In the genomic region with DNA sequence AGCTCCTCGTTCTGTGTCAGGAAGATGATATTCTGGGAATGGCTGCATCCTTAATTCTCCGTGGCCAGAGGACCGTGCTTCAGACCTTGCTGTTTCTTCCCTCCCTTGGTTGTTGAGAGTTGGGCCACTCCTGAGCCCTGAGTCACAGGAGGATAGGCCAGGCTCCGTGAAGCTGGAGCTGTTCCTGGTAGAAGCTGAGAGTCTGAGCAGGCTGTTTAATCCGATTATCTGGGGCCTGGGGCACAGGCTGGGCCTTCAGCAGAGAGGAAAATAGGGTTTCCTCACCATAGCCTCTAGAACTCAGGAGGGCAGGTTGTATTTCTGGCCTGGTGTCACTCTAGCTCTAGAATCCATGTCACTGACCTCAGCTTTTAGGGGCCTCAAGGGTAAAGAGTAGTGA, we compare ENCODE assay signal across 18 mouse cellular contexts. TPM values are rescaled to one million over a fixed set of nuclear protein-coding genes. Genes with fewer than 3 reads are reported as not detected.
A peak's percentile ranks its signal among the peaks of the same experiment; 100 is the strongest.
DNase-seq lines count a peak whose midpoint lies in the region; ATAC-seq and TF ChIP-seq lines count a peak whose summit lies in the region.
"Had no signal": no experiment of that assay in that cellular context is flagged by ENCODE, and none has a peak within 500 bp of the region (broad histone marks: within the 10 kb centered on the region; RNA-seq: fewer than 3 reads in every experiment).

No protein-coding gene starts in this region.

- no peak for TF ChIP-seq CTCF in kidney, adult 2 months (conservative IDR thresholded peaks at IDR 0.05; ENCODE audit: insufficient read depth, insufficient read length, low read depth, low read length)

- 74% methylated on average over 5 of the region's 5 CpGs for WGBS in forebrain, embryonic 10.5 days
- WGBS in forebrain, embryonic 16.5 days: 58% methylated on average over 5 of the region's 5 CpGs
- WGBS in kidney, embryonic 15.5 days: 78% methylated on average over 5 of the region's 5 CpGs
- WGBS in kidney, adult 2 months: 74% methylated on average over 5 of the region's 5 CpGs

- H3K27ac ChIP-seq in forebrain, embryonic 10.5 days: 0 out of 2 replicates have a peak overlapping the region, but pooled peaks have one; percentile 3
- H3K27ac ChIP-seq in forebrain, embryonic 16.5 days (ENCODE audit: low read length): no peak overlapping the region
- peak overlapping the region; percentile 32; the same call in 1 of the 2 replicates for H3K27ac ChIP-seq in kidney, embryonic 15.5 days
- H3K27ac ChIP-seq in kidney, adult 2 months (ENCODE audit: insufficient read depth, low read depth, low read length): no peak overlapping the region
- H3K27ac ChIP-seq: macrophage; neural tube, embryonic 15.5 days had no signal

- H3K4me2 ChIP-seq in forebrain, embryonic 16.5 days (ENCODE audit: low read length): no peak overlapping the region
- no peak overlapping the region for H3K4me2 ChIP-seq in kidney, embryonic 15.5 days
- H3K4me2 ChIP-seq: lung, embryonic 14.5 days; neural tube, embryonic 15.5 days had no signal

- ATAC-seq in forebrain, embryonic 16.5 days: no peak
- no peak for ATAC-seq in kidney, embryonic 15.5 days (replicated peaks; ENCODE audit: low FRiP score)

- no peak overlapping the region for H3K9ac ChIP-seq in forebrain, embryonic 16.5 days (replicated peaks; ENCODE audit: low read depth, low read length)
- no peak overlapping the region for H3K9ac ChIP-seq in kidney, embryonic 15.5 days
- H3K9ac ChIP-seq: lung, embryonic 14.5 days; neural tube, embryonic 15.5 days had no signal

- peaks cover 39% of the 10 kb centered on the region for H3K4me1 ChIP-seq in forebrain, embryonic 10.5 days
- H3K4me1 ChIP-seq in forebrain, embryonic 16.5 days (replicated peaks; ENCODE audit: control insufficient read depth, insufficient read depth, low read length): 0 out of 2 replicates have a peak, but pooled peaks cover 8% of the 10 kb centered on the region
- H3K4me1 ChIP-seq in kidney, embryonic 15.5 days: peaks cover 32% of the 10 kb centered on the region
- no peaks in the 10 kb centered on the region for H3K4me1 ChIP-seq in kidney, adult 2 months (ENCODE audit: control insufficient read depth, insufficient read depth, low read length)

- no peak for DNase-seq in forebrain, embryonic 10.5 days (ENCODE audit: extremely low spot score, low spot score)
- no peak for DNase-seq in kidney, adult 2 months
- DNase-seq in MN1 (ENCODE audit: low spot score): peak; percentile 70
- peak; percentile 67 for DNase-seq in retina, postnatal 1 day
- no peak for DNase-seq in layer of hippocampus, postnatal 36 days
- DNase-seq: cerebellum, adult 9-10 months; gastrocnemius, postnatal 25 days; kidney, adult 18-20 months; liver; lung, embryonic 14.5 days; thymus, postnatal 36 days had no signal

- no peaks in the 10 kb centered on the region for H3K27me3 ChIP-seq in forebrain, embryonic 10.5 days (ENCODE audit: poor library complexity, severe bottlenecking)
- H3K27me3 ChIP-seq in forebrain, embryonic 16.5 days (replicated peaks; ENCODE audit: control insufficient read depth, insufficient read depth, low read length): no peaks in the 10 kb centered on the region
- H3K27me3 ChIP-seq in kidney, embryonic 15.5 days: no peaks in the 10 kb centered on the region
- H3K27me3 ChIP-seq in kidney, adult 2 months (replicated peaks; ENCODE audit: control insufficient read depth, insufficient read depth, low read length): no peaks in the 10 kb centered on the region
- H3K27me3 ChIP-seq: neural tube, embryonic 15.5 days had no signal

- peaks cover 97% of the 10 kb centered on the region for H3K36me3 ChIP-seq in forebrain, embryonic 10.5 days (replicated peaks)
- peaks cover 37% of the 10 kb centered on the region for H3K36me3 ChIP-seq in forebrain, embryonic 16.5 days (ENCODE audit: control insufficient read depth, insufficient read depth)
- peaks cover 90% of the 10 kb centered on the region for H3K36me3 ChIP-seq in kidney, embryonic 15.5 days
- H3K36me3 ChIP-seq in kidney, adult 2 months (ENCODE audit: control insufficient read depth, insufficient read depth, low read length): peaks cover 14% of the 10 kb centered on the region

- H3K4me3 ChIP-seq in forebrain, embryonic 10.5 days: no peak overlapping the region
- no peak overlapping the region for H3K4me3 ChIP-seq in forebrain, embryonic 16.5 days (replicated peaks; ENCODE audit: low read length)
- H3K4me3 ChIP-seq in kidney, embryonic 15.5 days (replicated peaks): no peak overlapping the region
- H3K4me3 ChIP-seq in kidney, adult 2 months (ENCODE audit: insufficient read depth, low read depth, low read length): no peak overlapping the region
- H3K4me3 ChIP-seq: neural tube, embryonic 15.5 days had no signal

- no peak for TF ChIP-seq POLR2A in kidney, adult 2 months (IDR thresholded peaks at IDR 0.05; ENCODE audit: low read depth, low read length)

- H3K9me3 ChIP-seq in forebrain, embryonic 10.5 days: no peaks in the 10 kb centered on the region
- no peaks in the 10 kb centered on the region for H3K9me3 ChIP-seq in forebrain, embryonic 16.5 days (ENCODE audit: control insufficient read depth, low read length)
- H3K9me3 ChIP-seq in kidney, embryonic 15.5 days (replicated peaks): no peaks in the 10 kb centered on the region
- H3K9me3 ChIP-seq: neural tube, embryonic 15.5 days had no signal

RNA-seq across cellular contexts. Expression of gene Sox15, which starts 1.7 kb away (rescaled TPM):
- not detected in 2 replicates for polyA plus RNA-seq in forebrain, embryonic 10.5 days (2016; fragmentation: Nextera tagmentation; extraction: Ambion mirVana)
- polyA plus RNA-seq in forebrain, embryonic 16.5 days (2015; fragmentation: Nextera tagmentation; extraction: Ambion mirVana): not detected in 2 replicates
- polyA plus RNA-seq in kidney, embryonic 15.5 days (2015; fragmentation: Nextera tagmentation; extraction: Ambion mirVana): 0.18 and 0.19 TPM in 2 replicates
- 0.58 and 0.70 TPM in 2 replicates for polyA plus RNA-seq in kidney, adult 2 months (2012; rRNA removed)
- total RNA-seq in layer of hippocampus, postnatal 36 days (2021): not detected
- total RNA-seq: adrenal gland, adult 18-20 months; gastrocnemius, postnatal 25 days; layer of hippocampus, adult 18-20 months had no signal
- polyA plus RNA-seq: heart, embryonic 14.5 days; lung, embryonic 14.5 days; macrophage; neural tube, embryonic 15.5 days had no signal

RNA-seq across cellular contexts. Expression of gene Mpdu1, which starts 9.0 kb away (rescaled TPM):
- polyA plus RNA-seq in forebrain, embryonic 10.5 days (2016; fragmentation: Nextera tagmentation; extraction: Ambion mirVana): 81.8 and 82.9 TPM in 2 replicates
- 82.1 and 90.4 TPM in 2 replicates for polyA plus RNA-seq in forebrain, embryonic 16.5 days (2015; fragmentation: Nextera tagmentation; extraction: Ambion mirVana)
- polyA plus RNA-seq in kidney, embryonic 15.5 days (2015; fragmentation: Nextera tagmentation; extraction: Ambion mirVana): 71.8 and 78.0 TPM in 2 replicates
- 143 and 147 TPM in 2 replicates for polyA plus RNA-seq in kidney, adult 2 months (2012; rRNA removed)
- 10 to 100 TPM; 55.0 to 58.8 TPM for total RNA-seq in layer of hippocampus, postnatal 36 days (2021)

RNA-seq across cellular contexts. Expression of gene Cd68, which starts 12.6 kb away (rescaled TPM):
- polyA plus RNA-seq in forebrain, embryonic 10.5 days (2016; fragmentation: Nextera tagmentation; extraction: Ambion mirVana): 5.5 and 5.8 TPM in 2 replicates
- 6.4 and 7.8 TPM in 2 replicates for polyA plus RNA-seq in forebrain, embryonic 16.5 days (2015; fragmentation: Nextera tagmentation; extraction: Ambion mirVana)
- polyA plus RNA-seq in kidney, embryonic 15.5 days (2015; fragmentation: Nextera tagmentation; extraction: Ambion mirVana): 10.0 and 14.1 TPM in 2 replicates
- polyA plus RNA-seq in kidney, adult 2 months (2012; rRNA removed): 8.5 and 10.7 TPM in 2 replicates
- total RNA-seq in layer of hippocampus, postnatal 36 days (2021): 10 to 100 TPM; 11.9 to 13.5 TPM

RNA-seq across cellular contexts. Expression of gene Eif4a1, which starts 18.8 kb away (rescaled TPM):
- polyA plus RNA-seq in forebrain, embryonic 10.5 days (2016; fragmentation: Nextera tagmentation; extraction: Ambion mirVana): 725 and 747 TPM in 2 replicates
- polyA plus RNA-seq in forebrain, embryonic 16.5 days (2015; fragmentation: Nextera tagmentation; extraction: Ambion mirVana): 563 and 599 TPM in 2 replicates
- polyA plus RNA-seq in kidney, embryonic 15.5 days (2015; fragmentation: Nextera tagmentation; extraction: Ambion mirVana): 586 and 589 TPM in 2 replicates
- polyA plus RNA-seq in kidney, adult 2 months (2012; rRNA removed): 200 and 244 TPM in 2 replicates
- 100 to 1,000 TPM; 352 to 354 TPM for total RNA-seq in layer of hippocampus, postnatal 36 days (2021)

RNA-seq across cellular contexts. Expression of gene Fxr2, which starts 20.6 kb away (rescaled TPM):
- 32.5 and 34.6 TPM in 2 replicates for polyA plus RNA-seq in forebrain, embryonic 10.5 days (2016; fragmentation: Nextera tagmentation; extraction: Ambion mirVana)
- polyA plus RNA-seq in forebrain, embryonic 16.5 days (2015; fragmentation: Nextera tagmentation; extraction: Ambion mirVana): 37.1 and 47.7 TPM in 2 replicates
- polyA plus RNA-seq in kidney, embryonic 15.5 days (2015; fragmentation: Nextera tagmentation; extraction: Ambion mirVana): 29.2 TPM in 2 replicates
- polyA plus RNA-seq in kidney, adult 2 months (2012; rRNA removed): 49.9 and 50.8 TPM in 2 replicates
- 100 to 1,000 TPM; 147 to 153 TPM for total RNA-seq in layer of hippocampus, postnatal 36 days (2021)

Comparison
In these comparisons a context has a peak if more than half of its experiments do, and no peak if none do; other contexts are left out.
1. H3K27ac ChIP-seq: peak in forebrain, embryonic 10.5 days (single experiment) and kidney, embryonic 15.5 days (single experiment); none in forebrain, embryonic 16.5 days (single experiment) and kidney, adult 2 months (single experiment).
2. DNase-seq: peak in MN1 (single experiment) and retina, postnatal 1 day (single experiment); none in forebrain, embryonic 10.5 days (single experiment), kidney, adult 2 months (single experiment) and layer of hippocampus, postnatal 36 days (0 of 2).